Mouse (Mus musculus) embryonic facial prominence, embryonic 11.5 days (tissue): ENCODE data around the gene Zfp697. TPM values are rescaled to one million over a fixed set of nuclear protein-coding genes. Genes with fewer than 3 reads are reported as not detected.
"Not testable (repeated sequence)": the region's sequence is repeated elsewhere in the genome, so short reads cannot be mapped to it uniquely, and the experiment has no call there.

ENCODE experiments used
- ATAC-seq: fragments of 200-750 bp; cut with Nextera tagmentation; replicated peaks from 2 replicates; pipeline ENCODE4 v1.8.0; 2017; ENCODE audit warnings: low read depth; ENCODE audit not compliant: insufficient number of reproducible peaks, low FRiP score, low TSS enrichment
- DNase-seq: peaks from one replicate; pipeline ENCODE4 v3.0.0-alpha.2; 2015; ENCODE audit warnings: low spot score
- H3K27ac ChIP-seq: fragments of 300-500 bp; sonication (generic); replicated peaks from 2 replicates; pipeline ENCODE4 v1.5.1; 2014; ENCODE audit warnings: mild to moderate bottlenecking, low read depth, low read length, control low read depth
- H3K27me3 ChIP-seq: fragments of 300-500 bp; sonication (generic); 2 replicates; pipeline ENCODE4 v1.6.1; 2014; ENCODE audit warnings: mild to moderate bottlenecking, low read length, moderate library complexity, mixed read lengths; ENCODE audit not compliant: control insufficient read depth, insufficient read depth
- H3K36me3 ChIP-seq: fragments of 300-500 bp; sonication (generic); replicated peaks from 2 replicates; pipeline ENCODE4 v1.6.1; 2014; ENCODE audit warnings: low read depth, mild to moderate bottlenecking, low read length, moderate library complexity, mixed read lengths; ENCODE audit not compliant: control insufficient read depth, insufficient read depth
- H3K4me1 ChIP-seq: fragments of 300-500 bp; sonication (generic); 2 replicates; pipeline ENCODE4 v1.6.1; 2014; ENCODE audit warnings: low read length, mixed read lengths; ENCODE audit not compliant: control insufficient read depth, insufficient read depth
- H3K4me2 ChIP-seq: fragments of 300-500 bp; sonication (generic); 2 replicates; pipeline ENCODE4 v1.6.1; 2014; ENCODE audit warnings: low read depth, mild to moderate bottlenecking, control low read depth, low read length, moderate library complexity
- H3K4me3 ChIP-seq: fragments of 300-500 bp; sonication (generic); 2 replicates; pipeline ENCODE4 v1.5.1; 2014; ENCODE audit warnings: low read depth, low read length, control low read depth
- H3K9ac ChIP-seq: fragments of 300-500 bp; sonication (generic); replicated peaks from 2 replicates; pipeline ENCODE4 v1.6.1; 2014; ENCODE audit warnings: mild to moderate bottlenecking, control low read depth, low read length
- H3K9me3 ChIP-seq: fragments of 300-500 bp; sonication (generic); replicated peaks from 2 replicates; pipeline ENCODE4 v1.6.1; 2016; ENCODE audit warnings: mild to moderate bottlenecking, low read length, inconsistent platforms, mixed read lengths; ENCODE audit not compliant: control insufficient read depth
- WGBS: fragments of 180-500 bp; shearing (Covaris S2); extraction: QIAGEN DNeasy Blood & Tissue Kit; methylation state at CpG from one replicate; pipeline ENCODE4 v1.1.7; 2014; 5-methylcytosine and 5-hydroxymethylcytosine counted together
- polyA plus RNA-seq: library from polyadenylated mRNA; unstranded; fragments of >200 nt; fragmentation: Nextera tagmentation; extraction: Ambion mirVana; gene quantifications from 2 replicates; pipeline ENCODE4 v1.2.1, GENCODE M21; 2014

The Zfp697 gene
- polyA plus RNA-seq, 1 experiment from 2014 or later, result 9.7 TPM

DNA sequence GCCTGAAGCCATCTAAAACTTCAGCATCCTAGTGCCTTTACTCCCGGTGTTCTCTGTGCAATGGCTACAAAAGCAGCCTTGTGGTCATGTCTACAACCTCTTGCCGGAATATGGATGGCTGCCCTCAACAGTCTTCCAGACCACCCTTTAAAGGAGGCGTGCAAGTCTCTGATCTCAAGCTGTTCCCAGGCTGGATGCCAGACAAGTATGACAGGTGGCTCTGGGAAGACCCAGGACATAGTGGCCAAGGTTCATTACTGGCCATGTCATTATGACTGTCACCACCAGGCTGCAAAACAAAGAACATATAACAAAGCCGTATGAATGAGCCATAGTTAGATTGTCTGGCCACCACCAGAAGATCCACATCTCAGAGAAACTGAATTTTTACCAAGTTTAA is 4.0 kb upstream of the Zfp697 start:
- Histone ChIP-seq H3K36me3 (no peaks in the 10 kb centered on the region), H3K4me3 (no peak overlapping the region), H3K9me3 (no peaks in the 10 kb centered on the region), H3K4me1 (no peaks in the 10 kb centered on the region), H3K4me2 (no peak overlapping the region), H3K27me3 (no peaks in the 10 kb centered on the region), H3K27ac (no peak overlapping the region), H3K9ac (no peak overlapping the region)
- ATAC-seq (no peak), DNase-seq (no peak)
- 83% methylated on average over 4 of the region's 4 CpGs for WGBS

DNA sequence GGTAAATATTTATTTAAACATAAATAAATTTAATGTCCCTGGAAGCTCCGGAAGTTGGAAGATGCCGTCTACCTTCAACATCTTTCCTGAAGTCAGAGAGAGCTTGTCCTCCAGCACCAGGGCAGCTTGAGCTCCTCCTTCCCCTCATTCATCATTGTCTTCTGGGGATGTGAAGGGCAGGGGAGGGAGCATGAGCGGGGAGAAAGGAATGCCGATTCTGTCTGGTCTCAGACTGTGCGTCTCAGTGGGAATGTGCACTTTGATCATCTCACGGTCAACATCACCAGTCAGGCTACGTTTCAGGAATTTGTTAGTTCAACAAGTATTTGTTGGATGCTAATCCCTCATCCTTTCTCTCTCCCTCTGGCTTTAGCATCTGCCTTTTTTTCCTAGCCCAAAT is 3.0 kb upstream of the Zfp697 start:
- DNase-seq, result no peak
- 24% methylated on average over 7 of the region's 7 CpGs for WGBS
- Histone ChIP-seq H3K27me3 (no peaks in the 10 kb centered on the region), H3K9me3 (no peaks in the 10 kb centered on the region), H3K4me2 (no peak overlapping the region), H3K4me3 (no peak overlapping the region), H3K27ac (no peak overlapping the region), H3K9ac (no peak overlapping the region), H3K36me3 (no peaks in the 10 kb centered on the region), H3K4me1 (no peaks in the 10 kb centered on the region)
- ATAC-seq, result no peak

DNA sequence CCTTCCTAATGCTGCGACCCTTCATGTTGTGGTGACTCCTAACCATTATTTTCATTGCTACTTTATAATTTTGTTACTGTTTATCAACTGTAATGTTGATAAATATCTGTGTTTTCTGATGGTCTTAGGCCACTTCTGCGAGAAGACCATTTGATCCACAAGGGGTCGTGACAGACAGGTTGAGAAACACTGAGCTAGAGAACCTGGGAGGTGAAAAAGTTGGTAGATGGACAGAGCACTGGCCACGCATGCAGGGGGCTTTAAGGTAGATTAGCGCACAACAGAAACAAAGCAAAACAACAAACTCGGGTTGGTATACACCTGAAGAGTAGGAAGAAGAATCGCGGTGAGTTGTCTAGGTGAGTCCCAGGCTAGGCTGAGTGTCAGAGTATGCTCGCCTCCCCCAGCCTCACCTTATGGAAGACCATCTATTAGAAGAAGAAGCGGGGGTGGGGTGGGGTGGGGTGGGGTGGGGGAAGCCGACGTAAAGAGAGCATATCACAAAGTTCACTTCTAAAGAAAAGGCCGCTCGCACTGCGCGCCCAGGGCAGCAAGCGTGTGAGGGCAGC is 500 bp upstream of the Zfp697 start:
- DNase-seq (peak; percentile 38), ATAC-seq (no peak; the same call in 1 of the 2 replicates)
- no peaks in the 10 kb centered on the region for H3K27me3 ChIP-seq
- H3K4me1 ChIP-seq, result no peaks in the 10 kb centered on the region
- 8% methylated on average over 17 of the region's 17 CpGs for WGBS
- H3K9ac ChIP-seq, result peak overlapping the region; percentile 95
- peak overlapping the region; percentile 87 for H3K4me3 ChIP-seq
- H3K36me3 ChIP-seq, result no peaks in the 10 kb centered on the region
- no peaks in the 10 kb centered on the region for H3K9me3 ChIP-seq
- H3K4me2 ChIP-seq, result peak overlapping the region; percentile 88
- H3K27ac ChIP-seq, result no peak overlapping the region

DNA sequence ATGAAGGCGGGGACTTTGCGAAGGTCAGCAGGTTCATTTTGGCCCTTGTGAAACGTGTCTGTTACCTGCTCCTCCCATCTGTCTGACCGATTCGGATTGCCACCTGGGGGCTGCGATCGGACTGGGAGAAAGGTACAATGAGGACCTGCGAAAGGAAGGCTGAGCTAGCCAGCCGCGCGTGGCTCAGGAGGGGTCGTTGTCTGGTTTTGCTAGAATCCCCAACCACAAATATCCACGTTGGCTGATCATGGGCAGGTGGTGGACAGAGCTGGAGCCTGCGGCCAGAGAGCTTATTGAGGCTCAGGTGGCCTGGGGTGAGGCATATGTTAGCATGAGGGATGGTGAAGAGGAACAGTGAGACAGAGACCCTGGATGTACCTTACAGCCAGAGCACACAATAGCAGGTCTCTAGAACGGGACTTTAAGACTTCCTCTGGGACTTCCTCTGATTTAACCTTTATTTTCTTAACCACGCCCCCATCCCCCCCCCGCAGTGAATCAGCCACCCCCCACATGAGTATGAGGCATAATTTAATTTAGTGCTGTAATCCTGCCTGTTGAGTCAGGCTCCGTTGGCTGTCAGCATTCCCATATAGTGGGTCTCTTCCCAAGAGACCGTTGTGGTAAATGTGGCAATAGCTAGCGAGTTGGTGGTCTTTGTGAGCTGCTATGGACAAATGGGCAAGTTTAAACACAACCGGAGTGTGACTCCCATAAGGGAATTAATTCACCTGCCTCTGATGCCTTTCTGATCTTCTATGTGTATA is 946 bp downstream of the Zfp697 start:
- WGBS, result 9% methylated on average over 21 of the region's 21 CpGs
- Histone ChIP-seq H3K4me1 (no peaks in the 10 kb centered on the region), H3K4me3 (peak overlapping the region; percentile 87), H3K4me2 (peak overlapping the region; percentile 88), H3K36me3 (no peaks in the 10 kb centered on the region), H3K27me3 (no peaks in the 10 kb centered on the region), H3K27ac (no peak overlapping the region), H3K9me3 (no peaks in the 10 kb centered on the region), H3K9ac (peak overlapping the region; percentile 95)
- ATAC-seq, result peak; percentile 60
- DNase-seq, result peak; percentile 5

DNA sequence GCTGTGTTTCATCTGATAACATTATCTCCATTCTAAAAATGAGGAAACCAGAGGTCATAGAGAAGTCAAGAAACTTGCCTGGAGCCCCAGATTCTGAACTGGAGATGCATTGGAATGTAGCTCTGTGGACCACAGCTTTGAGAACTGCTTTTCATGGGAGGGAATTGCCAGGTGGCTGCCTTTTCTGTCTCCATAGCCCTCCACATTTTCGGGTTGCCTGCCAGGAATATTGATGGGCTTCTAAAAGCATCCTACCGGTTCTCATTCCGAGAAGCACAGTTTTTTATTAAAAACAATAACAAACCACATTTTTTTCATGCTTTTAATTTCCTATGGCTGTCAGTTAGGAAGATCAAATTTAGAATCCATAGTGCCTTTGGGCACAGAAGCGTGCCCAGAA is 4.8 kb downstream of the Zfp697 start:
- no peak overlapping the region for H3K4me2 ChIP-seq
- ATAC-seq, result no peak
- no peak overlapping the region for H3K4me3 ChIP-seq
- no peaks in the 10 kb centered on the region for H3K4me1 ChIP-seq
- DNase-seq, result no peak
- WGBS, result 73% methylated on average over 4 of the region's 4 CpGs
- H3K9me3 ChIP-seq, result no peaks in the 10 kb centered on the region
- no peak overlapping the region for H3K27ac ChIP-seq
- H3K9ac ChIP-seq, result no peak overlapping the region
- H3K27me3 ChIP-seq, result no peaks in the 10 kb centered on the region
- H3K36me3 ChIP-seq, result no peaks in the 10 kb centered on the region

DNA sequence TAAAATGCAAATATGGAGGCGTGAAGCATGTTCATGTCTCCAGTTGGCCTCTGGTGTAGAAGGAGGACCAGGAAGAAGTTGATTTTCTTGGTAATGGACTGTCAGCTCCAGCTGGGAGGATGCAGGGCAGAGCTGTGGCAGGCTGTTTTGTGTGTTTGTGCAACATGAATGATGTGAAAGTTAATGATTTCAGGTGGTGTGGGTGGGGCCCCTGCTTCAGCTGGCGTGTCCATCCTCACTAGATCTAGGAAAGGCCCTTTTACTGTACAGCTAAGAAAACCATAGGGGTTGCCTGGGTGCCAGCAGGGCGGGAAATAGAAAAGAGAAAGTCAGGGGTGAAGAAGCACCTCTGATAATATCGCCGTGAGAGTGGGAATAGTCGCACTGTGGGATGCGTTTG is 5.5 kb downstream of the Zfp697 start:
- Histone ChIP-seq H3K4me2 (no peak overlapping the region), H3K36me3 (no peaks in the 10 kb centered on the region), H3K4me3 (no peak overlapping the region), H3K9me3 (no peaks in the 10 kb centered on the region), H3K4me1 (no peaks in the 10 kb centered on the region), H3K9ac (no peak overlapping the region), H3K27ac (no peak overlapping the region), H3K27me3 (no peaks in the 10 kb centered on the region)
- no peak for DNase-seq
- WGBS, result 90% methylated on average over 7 of the region's 7 CpGs
- ATAC-seq, result no peak

DNA sequence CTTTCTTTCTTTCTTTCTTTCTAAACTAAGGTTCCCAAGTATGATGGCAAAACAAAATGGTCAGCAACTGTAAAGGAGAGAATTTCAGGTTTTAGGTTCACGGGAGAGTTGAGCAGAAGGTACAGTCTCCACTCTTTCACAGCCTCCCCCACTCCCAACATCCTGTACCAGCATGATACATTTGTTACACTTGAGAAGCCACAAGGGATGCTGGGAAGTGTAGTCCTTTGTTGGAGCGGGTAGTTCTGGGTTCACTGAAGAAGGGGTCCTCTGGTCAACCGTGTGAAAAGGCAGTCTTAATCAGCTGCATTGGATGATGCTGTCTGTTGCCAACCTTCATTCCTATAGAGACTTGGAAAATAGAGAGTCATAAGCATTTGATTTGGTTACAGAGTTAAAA is 7.0 kb downstream of the Zfp697 start:
- Histone ChIP-seq H3K4me1 (no peaks in the 10 kb centered on the region), H3K9me3 (no peaks in the 10 kb centered on the region), H3K4me3 (no peak overlapping the region), H3K27me3 (no peaks in the 10 kb centered on the region), H3K4me2 (no peak overlapping the region), H3K27ac (no peak overlapping the region), H3K9ac (no peak overlapping the region), H3K36me3 (no peaks in the 10 kb centered on the region)
- 68% methylated on average over 3 of the region's 3 CpGs for WGBS
- DNase-seq (peak; percentile 25), ATAC-seq (no peak)

DNA sequence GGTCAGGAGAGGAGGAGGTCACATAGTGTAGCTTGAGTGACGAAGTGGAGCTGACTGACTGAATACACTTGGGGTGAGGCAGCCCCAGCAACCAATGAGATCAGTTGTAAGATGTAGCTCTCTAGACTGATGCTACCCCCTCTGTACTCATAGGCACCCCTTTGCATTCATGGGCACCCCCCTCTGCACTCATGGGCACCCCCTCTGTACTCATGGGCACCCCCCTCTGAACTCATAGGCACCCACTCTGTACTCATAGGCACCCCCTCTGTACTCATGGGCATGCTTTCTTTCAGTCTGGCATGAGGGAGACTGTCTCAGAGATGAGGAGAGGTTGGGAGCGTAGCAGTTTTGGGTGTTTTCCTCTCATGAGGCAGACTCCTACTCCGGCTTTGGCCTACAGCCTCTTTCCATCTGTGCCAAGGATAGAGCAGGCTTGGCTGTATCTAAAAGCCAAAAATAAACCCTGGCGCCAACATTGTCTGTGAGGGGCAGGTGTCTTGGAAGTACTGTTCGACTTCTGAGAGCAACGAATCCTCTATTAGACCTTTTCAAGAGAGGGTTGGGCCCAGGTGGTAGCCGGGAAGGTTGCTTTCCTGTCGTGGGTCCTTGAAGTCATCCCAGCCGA is 22.1 kb downstream of the Zfp697 start:
- not testable (repeated sequence) for ATAC-seq, H3K36me3 ChIP-seq, H3K27ac ChIP-seq, H3K27me3 ChIP-seq, H3K9ac ChIP-seq, H3K4me3 ChIP-seq, H3K4me1 ChIP-seq, H3K9me3 ChIP-seq, H3K4me2 ChIP-seq, DNase-seq
- WGBS, result 93% methylated on average over 6 of the region's 9 CpGs
